ENCODE assay signal across 15 mouse cellular contexts in genomic region chr10:111935207-111935606, GRCm38 (mm10). TPM values are rescaled to one million over a fixed set of nuclear protein-coding genes. Genes with fewer than 3 reads are reported as not detected.
DNase-seq lines count a peak whose midpoint lies in the region; ATAC-seq and TF ChIP-seq lines count a peak whose summit lies in the region.
"Had no signal": no experiment of that assay in that cellular context is flagged by ENCODE, and none has a peak within 500 bp of the region (broad histone marks: within the 10 kb centered on the region; RNA-seq: fewer than 3 reads in every experiment).

No protein-coding gene starts in this region.

- no peak for TF ChIP-seq CTCF in kidney, adult 2 months (conservative IDR thresholded peaks at IDR 0.05; ENCODE audit: insufficient read depth, insufficient read length, low read depth, low read length)

- H3K4me1 ChIP-seq in forebrain, embryonic 14.5 days (ENCODE audit: control insufficient read depth, insufficient read depth, low read length) = no peaks in the 10 kb centered on the region
- no peaks in the 10 kb centered on the region; the same call in 1 of the 2 replicates for H3K4me1 ChIP-seq in forebrain, embryonic 13.5 days
- H3K4me1 ChIP-seq in kidney, adult 2 months (ENCODE audit: control insufficient read depth, insufficient read depth, low read length) = peaks cover 9% of the 10 kb centered on the region; the same call in 1 of the 2 replicates
- peaks cover 10% of the 10 kb centered on the region; the same call in 1 of the 2 replicates for H3K4me1 ChIP-seq in midbrain, embryonic 14.5 days (ENCODE audit: control insufficient read depth, insufficient read depth, low read length)
- H3K4me1 ChIP-seq in midbrain, embryonic 13.5 days (replicated peaks) = peaks cover 20% of the 10 kb centered on the region

- peak; percentile 65 for DNase-seq in forebrain, embryonic 14.5 days (ENCODE audit: low spot score)
- DNase-seq in kidney, adult 2 months = peak; percentile 64
- no peak for DNase-seq in kidney, postnatal 10 days
- DNase-seq in midbrain, embryonic 14.5 days = peak; percentile 58
- DNase-seq in lung, postnatal 36 days = peak; percentile 38
- no peak for DNase-seq in right cerebral cortex, adult 18-20 months
- DNase-seq: adrenal gland, postnatal 25 days; cerebellum, postnatal 25 days; heart, postnatal 36 days; left cerebral cortex, postnatal 4 days; liver, embryonic 13.5 days had no signal

- no peak for TF ChIP-seq POLR2A in kidney, adult 2 months (IDR thresholded peaks at IDR 0.05; ENCODE audit: low read depth, low read length)

- no peak overlapping the region for H3K27ac ChIP-seq in forebrain, embryonic 14.5 days (ENCODE audit: low read depth, low read length)
- H3K27ac ChIP-seq in forebrain, embryonic 13.5 days = no peak overlapping the region
- H3K27ac ChIP-seq in kidney, adult 2 months (ENCODE audit: insufficient read depth, low read depth, low read length) = no peak overlapping the region
- H3K27ac ChIP-seq in midbrain, embryonic 14.5 days (replicated peaks; ENCODE audit: low read depth, low read length) = no peak overlapping the region
- H3K27ac ChIP-seq in midbrain, embryonic 13.5 days = no peak overlapping the region
- H3K27ac ChIP-seq: liver, embryonic 13.5 days had no signal

- H3K4me2 ChIP-seq in forebrain, embryonic 14.5 days (ENCODE audit: low read length) = no peak overlapping the region
- H3K4me2 ChIP-seq in forebrain, embryonic 13.5 days = no peak overlapping the region
- no peak overlapping the region for H3K4me2 ChIP-seq in midbrain, embryonic 14.5 days (ENCODE audit: low read length)
- no peak overlapping the region for H3K4me2 ChIP-seq in midbrain, embryonic 13.5 days (replicated peaks)
- H3K4me2 ChIP-seq: liver, embryonic 13.5 days; stomach, embryonic 15.5 days had no signal

- no peak for ATAC-seq in forebrain, embryonic 14.5 days
- no peak for ATAC-seq in forebrain, embryonic 13.5 days
- ATAC-seq in midbrain, embryonic 14.5 days (ENCODE audit: low FRiP score, low TSS enrichment) = no peak
- ATAC-seq in midbrain, embryonic 13.5 days = no peak
- ATAC-seq: intestine, postnatal 0 days had no signal

- no peak overlapping the region for H3K4me3 ChIP-seq in forebrain, embryonic 14.5 days (ENCODE audit: low read depth, low read length)
- no peak overlapping the region for H3K4me3 ChIP-seq in forebrain, embryonic 13.5 days
- no peak overlapping the region for H3K4me3 ChIP-seq in kidney, adult 2 months (ENCODE audit: insufficient read depth, low read depth, low read length)
- no peak overlapping the region for H3K4me3 ChIP-seq in midbrain, embryonic 14.5 days (replicated peaks; ENCODE audit: low read depth, low read length)
- H3K4me3 ChIP-seq in midbrain, embryonic 13.5 days (replicated peaks) = no peak overlapping the region
- H3K4me3 ChIP-seq: liver, embryonic 13.5 days; stomach, embryonic 15.5 days had no signal

- H3K9me3 ChIP-seq in forebrain, embryonic 14.5 days (replicated peaks; ENCODE audit: control insufficient read depth, low read length) = no peaks in the 10 kb centered on the region
- no peaks in the 10 kb centered on the region for H3K9me3 ChIP-seq in forebrain, embryonic 13.5 days (replicated peaks)
- no peaks in the 10 kb centered on the region for H3K9me3 ChIP-seq in midbrain, embryonic 14.5 days (ENCODE audit: control insufficient read depth, low read length)
- no peaks in the 10 kb centered on the region for H3K9me3 ChIP-seq in midbrain, embryonic 13.5 days
- H3K9me3 ChIP-seq: liver, embryonic 13.5 days; stomach, embryonic 15.5 days had no signal

- no peaks in the 10 kb centered on the region for H3K36me3 ChIP-seq in forebrain, embryonic 14.5 days (ENCODE audit: control insufficient read depth, insufficient read depth, low read length)
- no peaks in the 10 kb centered on the region for H3K36me3 ChIP-seq in forebrain, embryonic 13.5 days (ENCODE audit: poor library complexity, severe bottlenecking)
- H3K36me3 ChIP-seq in kidney, adult 2 months (ENCODE audit: control insufficient read depth, insufficient read depth, low read length) = no peaks in the 10 kb centered on the region
- H3K36me3 ChIP-seq in midbrain, embryonic 14.5 days (ENCODE audit: control insufficient read depth, insufficient read depth, low read length) = no peaks in the 10 kb centered on the region
- H3K36me3 ChIP-seq in midbrain, embryonic 13.5 days = no peaks in the 10 kb centered on the region
- H3K36me3 ChIP-seq: liver, embryonic 13.5 days; stomach, embryonic 15.5 days had no signal

- H3K9ac ChIP-seq in forebrain, embryonic 14.5 days (ENCODE audit: low read length) = no peak overlapping the region
- no peak overlapping the region for H3K9ac ChIP-seq in forebrain, embryonic 13.5 days
- H3K9ac ChIP-seq in midbrain, embryonic 14.5 days (replicated peaks; ENCODE audit: low read length) = no peak overlapping the region
- H3K9ac ChIP-seq in midbrain, embryonic 13.5 days (replicated peaks) = no peak overlapping the region
- H3K9ac ChIP-seq: liver, embryonic 13.5 days; stomach, embryonic 15.5 days had no signal

- 51% methylated on average over 2 of the region's 2 CpGs for WGBS in forebrain, embryonic 14.5 days
- 64% methylated on average over 2 of the region's 2 CpGs for WGBS in forebrain, embryonic 13.5 days
- WGBS in kidney, adult 2 months = 29% methylated on average over 2 of the region's 2 CpGs
- WGBS in midbrain, embryonic 14.5 days = 68% methylated on average over 2 of the region's 2 CpGs
- 78% methylated on average over 2 of the region's 2 CpGs for WGBS in midbrain, embryonic 13.5 days

- no peaks in the 10 kb centered on the region for H3K27me3 ChIP-seq in forebrain, embryonic 14.5 days (replicated peaks; ENCODE audit: control insufficient read depth, insufficient read depth, low read length)
- H3K27me3 ChIP-seq in forebrain, embryonic 13.5 days = 0 out of 2 replicates have a peak, but pooled peaks cover 4% of the 10 kb centered on the region
- H3K27me3 ChIP-seq in kidney, adult 2 months (replicated peaks; ENCODE audit: control insufficient read depth, insufficient read depth, low read length) = no peaks in the 10 kb centered on the region
- H3K27me3 ChIP-seq in midbrain, embryonic 14.5 days (ENCODE audit: control insufficient read depth, insufficient read depth, low read length) = no peaks in the 10 kb centered on the region
- H3K27me3 ChIP-seq in midbrain, embryonic 13.5 days = no peaks in the 10 kb centered on the region
- H3K27me3 ChIP-seq: liver, embryonic 13.5 days; stomach, embryonic 15.5 days had no signal

RNA-seq across cellular contexts. Expression of gene Krr1, which starts 37.3 kb away (rescaled TPM):
- polyA plus RNA-seq in forebrain, embryonic 14.5 days (2014; fragmentation: Nextera tagmentation; extraction: Ambion mirVana) = 57.3 and 62.1 TPM in 2 replicates
- 51.4 and 54.7 TPM in 2 replicates for polyA plus RNA-seq in forebrain, embryonic 13.5 days (2015; fragmentation: Nextera tagmentation; extraction: Ambion mirVana)
- 7.8 and 8.5 TPM in 2 replicates for polyA plus RNA-seq in kidney, adult 2 months (2012; rRNA removed)
- 43.1 and 53.1 TPM in 2 replicates for polyA plus RNA-seq in midbrain, embryonic 14.5 days (2014; fragmentation: Nextera tagmentation; extraction: Ambion mirVana)
- 47.3 and 48.9 TPM in 2 replicates for polyA plus RNA-seq in midbrain, embryonic 13.5 days (2015; fragmentation: Nextera tagmentation; extraction: Ambion mirVana)

Comparison
In these comparisons a context has a peak if more than half of its experiments do, and no peak if none do; other contexts are left out.
1. DNase-seq: peak in forebrain, embryonic 14.5 days (single experiment), kidney, adult 2 months (single experiment), midbrain, embryonic 14.5 days (single experiment) and lung, postnatal 36 days (single experiment); none in kidney, postnatal 10 days (single experiment) and right cerebral cortex, adult 18-20 months (single experiment).